Mouse (Mus musculus) kidney, postnatal 25 days (tissue): ENCODE measurements around the gene Tlnrd1.

Source experiments
- DNase-seq, 2 experiments: peaks; one replicate each; pipeline ENCODE4 v3.0.0; 2021; ENCODE audit warnings: mixed read lengths in 2 of 2

The Tlnrd1 gene

GRCm38 (mm10) chr7:83842486-83843259 lies 41.4 kb downstream of the Tlnrd1 start:
- peak in 1 of 2 experiments; percentile 38 for DNase-seq

- no peak for DNase-seq
Measured at GRCm38 (mm10) chr7:83840076-83840475, 44.0 kb downstream of the Tlnrd1 start.

- DNase-seq: no peak
Measured at GRCm38 (mm10) chr7:83838525-83839224, 45.4 kb downstream of the Tlnrd1 start.
